Mouse (Mus musculus) olfactory bulb, adult 2 months (tissue): Measurements from ENCODE around the gene Vezt.

Experiments
- CTCF ChIP-seq: fragments of 200-500 bp; IDR thresholded peaks from 2 replicates; pipeline ENCODE4 v1.5.1; 2012; ENCODE audit warnings: low read depth, mild to moderate bottlenecking, low read length, moderate library complexity; ENCODE audit not compliant: insufficient read depth
- POLR2A ChIP-seq: fragments of 200-500 bp; IDR thresholded peaks from 2 replicates; pipeline ENCODE4 v1.6.1; 2012; ENCODE audit warnings: mild to moderate bottlenecking, low read depth, low read length, moderate library complexity; ENCODE audit not compliant: insufficient read depth

- TF ChIP-seq CTCF (no peak), POLR2A (no peak)
These were observed 21.4 kb downstream of the Vezt start for GRCm38 (mm10) chr10:94014200-94014599.
